Mouse (Mus musculus): ENCODE results near the gene Mtmr10. TPM values are rescaled to one million over a fixed set of nuclear protein-coding genes. Genes with fewer than 3 reads are reported as not detected.

Gene Mtmr10
- polyA plus RNA-seq, 1 experiment from 2014 or later, result 11.4 TPM

Small RNAs within 50 kb of the gene (microRNA-seq; reads per million reads assigned to microRNA genes)
- not detected for gene Mir6416

Other genes with a start within 250 kb of the Mtmr10 start
- gene Trpm1, start 133.8 kb upstream of the Mtmr10 start, polyA plus RNA-seq (2016; fragmentation: Nextera tagmentation; extraction: Ambion mirVana), result 13.0 and 16.0 TPM in 2 replicates
- gene Fan1, start 86.4 kb downstream of the Mtmr10 start, polyA plus RNA-seq (2016; fragmentation: Nextera tagmentation; extraction: Ambion mirVana), result 9.4 and 10.7 TPM in 2 replicates
- 53.4 and 56.1 TPM in 2 replicates for gene Mphosph10, start 104.6 kb downstream of the Mtmr10 start, polyA plus RNA-seq (2016; fragmentation: Nextera tagmentation; extraction: Ambion mirVana)
- gene Mcee, start 105.0 kb downstream of the Mtmr10 start, polyA plus RNA-seq (2016; fragmentation: Nextera tagmentation; extraction: Ambion mirVana), result 44.0 and 44.6 TPM in 2 replicates
- 20.7 and 27.5 TPM in 2 replicates for gene Apba2, start 214.1 kb downstream of the Mtmr10 start, polyA plus RNA-seq (2016; fragmentation: Nextera tagmentation; extraction: Ambion mirVana)

Measured in embryonic facial prominence, embryonic 10.5 days (tissue).